Mouse (Mus musculus): Measurements from ENCODE around the gene Olfr668.

DNA sequence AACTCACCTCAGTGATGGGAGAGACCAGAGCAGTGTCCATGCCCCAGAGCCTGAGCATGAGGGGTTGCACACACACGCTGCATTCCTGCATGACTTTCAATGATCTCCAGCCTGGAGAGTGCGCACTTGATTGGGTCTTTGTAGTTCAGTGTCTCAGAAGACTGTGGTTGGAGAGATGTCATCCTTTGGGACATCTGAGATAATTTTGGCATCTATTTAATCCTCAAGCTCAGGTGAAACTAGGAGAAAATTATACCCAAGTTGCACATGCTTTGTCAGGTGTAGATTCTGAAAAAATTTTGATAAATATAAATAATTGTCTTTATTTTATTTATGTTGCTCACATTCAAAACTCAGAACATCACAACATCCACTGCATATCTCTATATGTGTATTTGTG is 32.0 kb downstream of the Olfr668 start, which contains the start of gene Olfr666:
- TF ChIP-seq CTCF (IDR thresholded peaks at IDR 0.05; ENCODE audit: low read depth, low read length) (no peak), POLR2A (IDR thresholded peaks at IDR 0.05; ENCODE audit: insufficient read depth, low read length) (no peak), EP300 (IDR thresholded peaks at IDR 0.05; ENCODE audit: insufficient read depth, low read depth, low read length) (no peak)
